Mouse (Mus musculus) thymus, adult 2 months (tissue): ENCODE measurements around the gene Trpv2.

Experiments used
- CTCF ChIP-seq: fragments of 200-500 bp; IDR thresholded peaks from 2 replicates; pipeline ENCODE4 v1.5.1; 2012; ENCODE audit warnings: mild to moderate bottlenecking, control low read depth, low read length, moderate library complexity, borderline replicate concordance; ENCODE audit not compliant: control insufficient read depth, poor library complexity, insufficient read depth; ENCODE audit errors: extremely low read depth
- POLR2A ChIP-seq: fragments of 200-500 bp; IDR thresholded peaks from 2 replicates; pipeline ENCODE4 v1.6.1; 2012; ENCODE audit warnings: mild to moderate bottlenecking, low read length, control low read depth, moderate library complexity; ENCODE audit not compliant: control insufficient read depth, poor library complexity, insufficient read depth; ENCODE audit errors: extremely low read depth

GRCm38 (mm10) chr11:62613657-62614365 lies 39.5 kb downstream of the Trpv2 start:
- TF ChIP-seq CTCF (peak; percentile 97), POLR2A (0 out of 2 replicates have a peak, but pooled peaks have one; percentile 19)
